Mouse (Mus musculus) heart, embryonic 14.5 days (tissue): Measurements from ENCODE around the gene Anxa4. TPM values are rescaled to one million over a fixed set of nuclear protein-coding genes. Genes with fewer than 3 reads are reported as not detected.

Experiments
- ATAC-seq: fragments of 200-750 bp; cut with Nextera tagmentation; 2 replicates; pipeline ENCODE4 v1.8.0; 2017; ENCODE audit warnings: low read depth, moderate TSS enrichment; ENCODE audit not compliant: insufficient number of reproducible peaks, insufficient read depth, low FRiP score
- H3K27ac ChIP-seq, 2 experiments: fragments of 200-500 bp in 1 of 2; fragments of 300-500 bp in 1 of 2; sonication (generic) in 1 of 2; replicated peaks in 1 of 2; 2 replicates each; pipeline ENCODE4 v1.5.1; 2012 to 2014; ENCODE audit warnings: low read depth in 2 of 2, low read length in 2 of 2, control low read depth in 1 of 2, mild to moderate bottlenecking in 1 of 2, mixed read lengths in 1 of 2; ENCODE audit not compliant: control insufficient read depth in 1 of 2, insufficient read depth in 1 of 2
- H3K27me3 ChIP-seq: fragments of 300-500 bp; sonication (generic); 2 replicates; pipeline ENCODE4 v1.6.1; 2014; ENCODE audit warnings: mild to moderate bottlenecking, low read length, control low read depth; ENCODE audit not compliant: control insufficient read depth, insufficient read depth
- H3K36me3 ChIP-seq: fragments of 300-500 bp; sonication (generic); 2 replicates; pipeline ENCODE4 v1.6.1; 2014; ENCODE audit warnings: mild to moderate bottlenecking, control low read depth, low read length, mixed read lengths; ENCODE audit not compliant: control insufficient read depth, insufficient read depth
- H3K4me1 ChIP-seq, 2 experiments: fragments of 200-500 bp in 1 of 2; fragments of 300-500 bp in 1 of 2; sonication (generic) in 1 of 2; 2 replicates each; pipeline ENCODE4 v1.6.1; 2012 to 2014; ENCODE audit warnings: low read length in 2 of 2, control low read depth in 1 of 2, mixed read lengths in 1 of 2; ENCODE audit not compliant: control insufficient read depth in 2 of 2, insufficient read depth in 2 of 2
- H3K4me2 ChIP-seq: fragments of 300-500 bp; sonication (generic); 2 replicates; pipeline ENCODE4 v1.6.1; 2014; ENCODE audit warnings: mild to moderate bottlenecking, low read length
- H3K4me3 ChIP-seq, 2 experiments: fragments of 200-500 bp in 1 of 2; fragments of 300-500 bp in 1 of 2; sonication (generic) in 1 of 2; 2 replicates each; pipeline ENCODE4 v1.5.1; 2012 to 2014; ENCODE audit warnings: low read length in 2 of 2, mild to moderate bottlenecking in 2 of 2, control low read depth in 1 of 2, low read depth in 1 of 2, moderate library complexity in 1 of 2; ENCODE audit not compliant: control insufficient read depth in 1 of 2, insufficient read depth in 1 of 2
- H3K9ac ChIP-seq: fragments of 300-500 bp; sonication (generic); 2 replicates; pipeline ENCODE4 v1.6.1; 2014; ENCODE audit warnings: mild to moderate bottlenecking, low read length
- H3K9me3 ChIP-seq: fragments of 300-500 bp; sonication (generic); 2 replicates; pipeline ENCODE4 v1.6.1; 2016; ENCODE audit warnings: low read length, control low read depth; ENCODE audit not compliant: control insufficient read depth
- WGBS: fragments of 180-500 bp; shearing (Covaris S2); extraction: QIAGEN DNeasy Blood & Tissue Kit; methylation state at CpG from one replicate; pipeline ENCODE4 v1.1.7; 2014; 5-methylcytosine and 5-hydroxymethylcytosine counted together
- polyA plus RNA-seq: library from polyadenylated mRNA; unstranded; fragments of >200 nt; fragmentation: Nextera tagmentation; extraction: Ambion mirVana; gene quantifications from 2 replicates; pipeline ENCODE4 v1.2.1, GENCODE M21; 2014

Anxa4 gene
- polyA plus RNA-seq, 1 experiment from 2014 or later = 30.3 TPM

DNA sequence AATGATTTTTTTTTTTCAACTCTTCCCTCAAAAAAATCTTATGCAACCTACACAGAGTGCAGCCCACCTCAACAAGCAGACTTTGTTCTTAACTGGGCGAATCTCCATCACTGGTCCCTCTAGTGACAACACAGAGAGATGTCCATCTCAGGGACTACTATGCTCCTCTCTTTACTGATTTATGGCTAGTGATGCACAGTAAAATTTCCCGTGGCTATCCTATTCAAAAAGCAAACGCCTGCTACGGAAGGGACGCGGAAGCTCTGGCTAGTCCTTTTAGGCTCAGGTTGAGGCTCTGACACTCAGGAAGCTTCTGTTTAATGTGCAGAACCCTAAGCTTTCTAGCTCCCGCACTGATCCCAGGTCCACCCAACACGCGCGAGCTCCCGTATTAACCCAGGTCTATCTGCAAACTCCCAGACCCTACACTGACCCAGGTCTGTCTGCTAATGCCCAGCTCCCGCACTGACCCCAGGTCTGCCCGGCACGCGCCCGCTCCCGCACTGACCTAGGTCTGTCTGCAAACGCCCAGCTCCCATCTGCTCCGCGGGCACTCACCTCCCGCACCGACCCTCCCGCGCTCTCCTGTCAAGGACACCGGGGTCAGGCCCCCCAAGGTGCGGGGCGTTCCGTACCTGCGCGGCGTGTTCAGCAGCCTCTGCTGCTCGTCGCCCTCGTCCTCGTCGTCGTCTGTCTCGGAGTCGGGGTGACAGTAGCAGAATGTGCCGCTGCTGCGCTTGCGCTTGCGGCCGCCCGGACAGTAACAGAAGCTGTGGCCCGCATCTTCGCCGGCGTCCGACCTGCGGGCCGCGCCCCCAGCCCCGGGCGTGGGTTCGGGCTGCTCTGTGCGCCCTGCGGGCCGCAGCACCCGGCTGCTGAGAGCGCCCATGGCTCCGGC, 60.9 kb downstream of the Anxa4 start:
- peak overlapping the region; percentile 38 to 76; a peak in 3 of 4 replicates for H3K27ac ChIP-seq
- H3K36me3 ChIP-seq = no peaks in the 10 kb centered on the region
- WGBS = under 1% methylated on average over 59 of the region's 62 CpGs
- ATAC-seq = peak; percentile 75; the same call in 1 of the 2 replicates
- no peaks in the 10 kb centered on the region for H3K9me3 ChIP-seq
- peaks cover 2 to 17% of the 10 kb centered on the region in 2 experiments; a peak in 3 of 4 replicates for H3K4me1 ChIP-seq
- peak overlapping the region; percentile 97 for H3K4me2 ChIP-seq
- peak overlapping the region; percentile 88 for H3K9ac ChIP-seq
- H3K4me3 ChIP-seq = peak overlapping the region; percentile 76 to 95
- H3K27me3 ChIP-seq = no peaks in the 10 kb centered on the region

DNA sequence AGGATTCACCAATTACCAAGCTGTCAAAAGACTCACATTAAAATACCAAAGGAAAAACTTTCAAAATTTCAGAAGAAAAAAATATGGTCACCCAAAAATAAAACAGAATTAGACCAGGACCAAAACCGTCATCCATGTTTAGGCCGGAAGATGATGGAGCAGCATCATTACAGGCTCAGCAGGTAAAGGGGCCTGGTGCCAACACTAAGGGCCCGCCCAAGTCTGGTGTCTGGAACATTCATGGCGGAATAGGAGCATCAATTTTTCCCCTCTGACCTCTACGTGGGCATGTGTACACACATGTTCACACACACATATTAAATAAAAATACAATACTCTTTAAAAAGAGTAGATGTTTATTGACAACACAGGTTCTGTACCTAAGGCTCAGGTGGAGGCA, 64.7 kb downstream of the Anxa4 start:
- no peak overlapping the region for H3K4me2 ChIP-seq
- H3K27me3 ChIP-seq = no peaks in the 10 kb centered on the region
- H3K9me3 ChIP-seq = 0 out of 2 replicates have a peak, but pooled peaks cover 3% of the 10 kb centered on the region
- H3K4me3 ChIP-seq = no peak overlapping the region
- no peak for ATAC-seq
- H3K36me3 ChIP-seq = no peaks in the 10 kb centered on the region
- no peak overlapping the region for H3K9ac ChIP-seq
- H3K4me1 ChIP-seq = peaks cover 0 to 9% of the 10 kb centered on the region in 2 experiments; a peak in 2 of 4 replicates
- WGBS = 92% methylated on average over 5 of the region's 5 CpGs
- H3K27ac ChIP-seq = no peak overlapping the region

DNA sequence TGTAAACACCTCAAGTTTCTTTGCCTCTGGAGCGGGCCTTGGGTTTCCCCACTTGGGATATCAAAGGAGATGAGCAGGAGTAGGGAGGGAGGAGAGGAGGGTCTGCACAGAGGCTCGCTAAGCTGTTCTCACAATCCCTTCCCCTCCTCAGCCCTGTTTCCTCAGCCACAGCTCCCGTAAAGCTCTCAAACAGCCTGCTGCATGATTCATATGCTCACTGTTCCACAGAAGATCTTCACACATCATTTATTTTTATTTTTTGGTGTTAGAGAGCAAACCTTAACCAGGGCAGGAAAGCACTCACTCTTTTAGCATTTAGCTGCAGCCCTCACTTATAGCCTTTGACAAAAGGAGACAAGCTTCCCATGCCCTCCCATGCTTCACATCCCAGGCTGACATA, 71.4 kb downstream of the Anxa4 start:
- H3K9me3 ChIP-seq = no peaks in the 10 kb centered on the region
- H3K27me3 ChIP-seq = no peaks in the 10 kb centered on the region
- no peaks in the 10 kb centered on the region for H3K4me1 ChIP-seq
- no peak overlapping the region for H3K4me3 ChIP-seq
- peaks cover 32% of the 10 kb centered on the region for H3K36me3 ChIP-seq
- ATAC-seq = no peak
- no peak overlapping the region for H3K9ac ChIP-seq
- no peak overlapping the region for H3K27ac ChIP-seq
- 80% methylated on average over 3 of the region's 3 CpGs for WGBS
- no peak overlapping the region for H3K4me2 ChIP-seq

DNA sequence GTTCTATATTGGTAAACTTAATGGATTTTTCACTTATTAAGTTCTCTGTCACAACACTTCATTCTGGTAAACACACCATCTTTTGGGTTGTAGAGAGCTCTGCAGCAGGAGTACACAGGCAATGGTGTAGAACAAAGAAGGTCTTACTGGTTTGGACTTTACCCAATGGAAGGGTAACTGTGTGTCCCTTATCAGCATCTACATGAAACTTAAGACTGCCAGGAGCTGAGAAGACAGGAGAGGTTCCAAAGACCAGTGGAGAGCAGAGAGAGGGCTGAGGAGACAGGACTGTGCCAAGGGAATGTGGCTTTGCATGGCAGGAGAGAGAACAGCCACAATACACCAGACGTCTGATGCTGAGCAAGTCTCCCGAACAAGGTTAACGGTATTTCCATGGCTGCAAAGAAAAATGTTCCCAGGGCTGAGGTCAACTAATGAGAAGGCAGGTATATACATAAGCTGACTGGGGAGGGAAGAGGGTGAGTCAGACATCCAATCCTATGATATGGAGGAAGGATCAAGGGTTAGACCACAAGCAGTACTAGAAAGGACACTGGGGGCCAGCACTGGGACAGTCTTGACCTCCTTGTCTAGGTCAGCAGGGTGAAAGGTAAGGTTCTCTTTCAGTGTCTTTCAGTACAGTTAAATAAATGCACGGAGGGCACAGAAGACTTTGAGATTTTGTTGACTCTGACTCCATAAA, 85.2 kb downstream of the Anxa4 start:
- Histone ChIP-seq H3K4me2 (no peak overlapping the region), H3K4me1 (no peaks in the 10 kb centered on the region), H3K36me3 (peaks cover 60% of the 10 kb centered on the region), H3K9ac (no peak overlapping the region), H3K9me3 (no peaks in the 10 kb centered on the region), H3K4me3 (no peak overlapping the region), H3K27ac (no peak overlapping the region), H3K27me3 (no peaks in the 10 kb centered on the region)
- 85% methylated on average over 4 of the region's 4 CpGs for WGBS
- ATAC-seq = no peak

DNA sequence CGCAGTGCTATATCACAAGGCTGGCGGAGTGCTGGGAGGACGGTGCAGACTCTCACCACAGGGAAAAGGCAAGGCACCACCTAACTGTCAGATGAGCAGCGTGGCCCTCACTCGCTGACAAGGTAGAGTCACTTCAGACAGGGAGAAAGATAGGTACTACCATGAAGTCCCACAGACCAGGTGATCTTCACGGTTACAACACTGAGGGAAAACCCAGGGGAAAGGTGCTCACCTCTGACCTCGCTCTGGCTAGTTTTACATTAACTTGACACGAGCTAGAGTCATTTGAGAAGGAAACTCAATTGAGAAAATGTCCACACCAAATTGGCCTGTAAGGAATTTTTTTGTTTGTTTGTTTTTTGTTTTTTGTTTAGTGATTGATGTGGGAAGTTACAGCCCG, 90.8 kb downstream of the Anxa4 start:
- Histone ChIP-seq H3K4me3 (no peak overlapping the region), H3K27me3 (no peaks in the 10 kb centered on the region), H3K4me1 (no peaks in the 10 kb centered on the region), H3K9ac (no peak overlapping the region), H3K9me3 (no peaks in the 10 kb centered on the region), H3K36me3 (peaks cover 85% of the 10 kb centered on the region), H3K27ac (no peak overlapping the region), H3K4me2 (no peak overlapping the region)
- 91% methylated on average over 9 of the region's 9 CpGs for WGBS
- no peak for ATAC-seq

DNA sequence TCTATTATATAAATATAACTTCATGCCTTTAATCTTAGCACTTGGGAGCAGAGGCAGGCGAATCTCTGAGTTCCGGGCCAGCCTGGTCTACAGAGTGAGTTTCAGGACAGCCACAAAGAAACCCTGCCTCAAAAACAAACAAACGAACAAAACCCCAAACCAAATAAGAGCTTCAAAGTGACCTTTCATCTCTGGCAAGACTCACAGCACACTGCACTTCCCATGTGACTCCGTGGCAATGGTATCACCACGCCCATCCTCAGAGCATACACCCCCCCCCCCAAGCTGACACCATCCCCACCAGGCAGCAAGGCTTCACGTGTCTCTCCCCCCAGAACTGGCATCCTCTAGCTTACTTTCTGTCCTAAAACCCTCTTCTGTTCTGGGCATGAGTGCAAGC, 95.5 kb downstream of the Anxa4 start:
- H3K9me3 ChIP-seq = no peaks in the 10 kb centered on the region
- peaks cover 85% of the 10 kb centered on the region for H3K36me3 ChIP-seq
- H3K4me2 ChIP-seq = no peak overlapping the region
- no peak overlapping the region for H3K4me3 ChIP-seq
- no peaks in the 10 kb centered on the region for H3K27me3 ChIP-seq
- H3K9ac ChIP-seq = no peak overlapping the region
- H3K27ac ChIP-seq = no peak overlapping the region
- no peaks in the 10 kb centered on the region for H3K4me1 ChIP-seq
- WGBS = 83% methylated on average over 6 of the region's 6 CpGs
- ATAC-seq = no peak

DNA sequence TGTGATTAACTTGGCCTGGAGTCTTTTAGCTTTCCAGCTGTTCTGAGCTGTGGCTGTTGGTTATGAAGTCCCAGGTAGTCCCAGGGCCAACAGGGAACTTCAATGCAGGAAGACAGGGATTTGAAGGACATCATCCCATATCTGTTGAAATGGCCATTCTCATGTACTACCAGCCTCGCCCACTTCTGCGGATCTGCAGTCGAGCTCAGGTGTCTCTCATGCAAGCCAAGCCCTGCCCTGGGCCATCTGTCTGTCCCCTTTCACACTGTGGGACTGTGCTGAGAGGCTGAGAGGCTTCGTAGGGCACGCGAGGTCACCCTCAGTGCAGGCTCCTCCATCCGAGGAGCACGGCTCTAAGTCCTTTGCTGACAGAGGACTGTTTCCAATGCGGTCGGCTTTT, 97.2 kb downstream of the Anxa4 start:
- 80% methylated on average over 10 of the region's 10 CpGs for WGBS
- H3K4me2 ChIP-seq = no peak overlapping the region
- H3K4me1 ChIP-seq = no peaks in the 10 kb centered on the region
- no peaks in the 10 kb centered on the region for H3K27me3 ChIP-seq
- H3K4me3 ChIP-seq = no peak overlapping the region
- no peak for ATAC-seq
- peaks cover 84% of the 10 kb centered on the region for H3K36me3 ChIP-seq
- H3K9ac ChIP-seq = no peak overlapping the region
- H3K9me3 ChIP-seq = no peaks in the 10 kb centered on the region
- no peak overlapping the region for H3K27ac ChIP-seq
